Mouse (Mus musculus) heart, adult 2 months (tissue): ENCODE measurements at regions not wholly inside any gene's neighbourhood (a gene's known extent, or its start where the extent isn't known, plus 50 kb on each side); places are given as distances from the start of the nearest gene placed in this dataset.

Source experiments
- CTCF ChIP-seq: fragments of 200-600 bp; IDR thresholded peaks from 2 replicates; pipeline ENCODE4 v1.8.1; 2022; ENCODE audit warnings: antibody characterized with exemption, mild to moderate bottlenecking, moderate library complexity
- EP300 ChIP-seq: fragments of 200-500 bp; IDR thresholded peaks from 2 replicates; pipeline ENCODE4 v1.6.1; 2011; ENCODE audit warnings: low read depth, low read length, control low read depth; ENCODE audit not compliant: insufficient read depth
- POLR2A ChIP-seq: fragments of 200-500 bp; IDR thresholded peaks from 2 replicates; pipeline ENCODE4 v1.6.1; 2011; ENCODE audit warnings: mild to moderate bottlenecking, low read depth, low read length, control low read depth; ENCODE audit not compliant: insufficient read depth

DNA sequence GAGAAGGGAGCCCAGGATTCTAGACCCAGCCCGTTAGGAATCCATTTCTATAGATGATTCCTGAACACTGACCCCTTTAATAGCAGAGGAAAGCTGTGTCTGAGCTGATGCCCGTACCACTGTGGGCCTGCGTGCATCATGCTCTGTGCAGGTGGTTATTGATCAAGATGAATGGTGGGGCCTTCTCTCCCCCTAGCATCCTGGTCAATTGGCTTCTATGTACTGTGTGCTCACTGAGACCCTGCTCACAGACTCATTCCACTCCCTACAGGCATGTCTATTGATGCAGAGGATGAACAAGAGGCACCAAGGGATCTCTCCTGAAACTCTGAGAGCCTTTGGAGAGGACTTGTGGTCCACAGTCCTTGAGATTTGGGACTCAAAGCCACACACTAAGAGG is 260.5 kb downstream of the Matn1 start:
- TF ChIP-seq POLR2A: no peak
- TF ChIP-seq CTCF: no peak
- TF ChIP-seq EP300: no peak
